Mouse (Mus musculus) adrenal gland, postnatal 25 days (tissue): ENCODE results near the gene Cnpy2. TPM values are rescaled to one million over a fixed set of nuclear protein-coding genes. Genes with fewer than 3 reads are reported as not detected.
"Not testable (repeated sequence)": the region's sequence is repeated elsewhere in the genome, so short reads cannot be mapped to it uniquely, and the experiment has no call there.

Experiments
- DNase-seq: peaks from one replicate; pipeline ENCODE4 v3.0.0; 2021; ENCODE audit warnings: mixed read lengths
- long read RNA-seq: library from polyadenylated mRNA; stranded (forward); transcript quantifications from one replicate; pipeline ENCODE4 v2.0.0, GENCODE M21; 2021
- total RNA-seq: library from RNA; stranded (reverse); gene quantifications from 2 replicates; pipeline ENCODE4 v1.2.3, GENCODE M21; 2021

Gene Cnpy2
- 164 and 206 TPM in 2 replicates for total RNA-seq
- long read RNA-seq, transcript Cnpy2-202 (6 exons, 1,383 nt) = major isoform, 77 of 82 reads
- long read RNA-seq, partial matches to known transcripts = 1 of 82 reads
- long read RNA-seq, other reads (novel, unspliced or antisense) = 4 of 82 reads

- peak; percentile 80 for DNase-seq
Measured at GRCm38 (mm10) chr10:128322141-128323108, at the start of gene Cnpy2. Gene Cnpy2 (plus strand): TSS chr10:128322459.

- not testable (repeated sequence) for DNase-seq
Measured at GRCm38 (mm10) chr10:128272819-128273439, 49.3 kb upstream of the Cnpy2 start.

GRCm38 (mm10) chr10:128275374-128275773 is 46.9 kb upstream of the Cnpy2 start:
- DNase-seq = not testable (repeated sequence)

- no peak for DNase-seq
Measured at GRCm38 (mm10) chr10:128278158-128278557, 44.1 kb upstream of the Cnpy2 start.

- no peak for DNase-seq
Measured at GRCm38 (mm10) chr10:128280943-128281342, 41.3 kb upstream of the Cnpy2 start.

GRCm38 (mm10) chr10:128281682-128282081 is 40.6 kb upstream of the Cnpy2 start:
- no peak for DNase-seq

- no peak for DNase-seq
Measured at GRCm38 (mm10) chr10:128282886-128283450, 39.3 kb upstream of the Cnpy2 start.

GRCm38 (mm10) chr10:128283604-128284579 is 38.4 kb upstream of the Cnpy2 start:
- DNase-seq = peak; percentile 72

- not testable (repeated sequence) for DNase-seq
Measured at GRCm38 (mm10) chr10:128290594-128290993, 31.7 kb upstream of the Cnpy2 start.

- no peak for DNase-seq
Measured at GRCm38 (mm10) chr10:128296370-128297090, 25.7 kb upstream of the Cnpy2 start.

GRCm38 (mm10) chr10:128297221-128297620 is 25.0 kb upstream of the Cnpy2 start:
- peak; percentile 49 for DNase-seq

GRCm38 (mm10) chr10:128297622-128298021 is 24.6 kb upstream of the Cnpy2 start:
- peak; percentile 37 for DNase-seq

GRCm38 (mm10) chr10:128298243-128298642 is 24.0 kb upstream of the Cnpy2 start:
- DNase-seq = no peak

- no peak for DNase-seq
Measured at GRCm38 (mm10) chr10:128298702-128299171, 23.5 kb upstream of the Cnpy2 start, which contains the start of gene Il23a. Gene Il23a (minus strand): TSS chr10:128298752.

- no peak for DNase-seq
Measured at GRCm38 (mm10) chr10:128302357-128302756, 19.9 kb upstream of the Cnpy2 start.

- no peak for DNase-seq
Measured at GRCm38 (mm10) chr10:128302785-128303125, 19.5 kb upstream of the Cnpy2 start.

GRCm38 (mm10) chr10:128303126-128304021 is 18.9 kb upstream of the Cnpy2 start, which contains the start of gene Pan2:
Gene Pan2 (plus strand): TSS chr10:128303335.
- peak; percentile 98 for DNase-seq

GRCm38 (mm10) chr10:128309654-128310053 is 12.6 kb upstream of the Cnpy2 start:
- DNase-seq = no peak

- peak; percentile 71 for DNase-seq
Measured at GRCm38 (mm10) chr10:128310177-128310576, 12.1 kb upstream of the Cnpy2 start.
